Mouse (Mus musculus) stomach, embryonic 15.5 days (tissue): ENCODE data around the gene Rtp4. TPM values are rescaled to one million over a fixed set of nuclear protein-coding genes. Genes with fewer than 3 reads are reported as not detected.

Experiments used
- ATAC-seq: fragments of 200-750 bp; cut with Nextera tagmentation; 2 replicates; pipeline ENCODE4 v1.8.0; 2017; ENCODE audit warnings: low read depth, moderate number of reproducible peaks, moderate TSS enrichment; ENCODE audit not compliant: insufficient read depth, low FRiP score
- H3K27ac ChIP-seq: fragments of 300-500 bp; sonication (generic); 2 replicates; pipeline ENCODE4 v1.5.1; 2015; ENCODE audit warnings: mild to moderate bottlenecking, inconsistent platforms
- H3K27me3 ChIP-seq: fragments of 300-500 bp; sonication (generic); replicated peaks from 2 replicates; pipeline ENCODE4 v1.6.1; 2015; ENCODE audit warnings: inconsistent platforms
- H3K36me3 ChIP-seq: fragments of 300-500 bp; sonication (generic); 2 replicates; pipeline ENCODE4 v1.6.1; 2015; ENCODE audit warnings: inconsistent platforms
- H3K4me1 ChIP-seq: fragments of 300-500 bp; sonication (generic); 2 replicates; pipeline ENCODE4 v1.6.1; 2015; ENCODE audit warnings: inconsistent platforms
- H3K4me2 ChIP-seq: fragments of 300-500 bp; sonication (generic); 2 replicates; pipeline ENCODE4 v1.6.1; 2015; ENCODE audit warnings: mild to moderate bottlenecking, inconsistent platforms
- H3K4me3 ChIP-seq: fragments of 300-500 bp; sonication (generic); replicated peaks from 2 replicates; pipeline ENCODE4 v1.5.1; 2015; ENCODE audit warnings: inconsistent platforms
- H3K9ac ChIP-seq: fragments of 300-500 bp; sonication (generic); 2 replicates; pipeline ENCODE4 v1.6.1; 2015; ENCODE audit warnings: inconsistent platforms
- H3K9me3 ChIP-seq: fragments of 300-500 bp; sonication (generic); 2 replicates; pipeline ENCODE4 v1.6.1; 2016; ENCODE audit warnings: inconsistent platforms
- WGBS: fragments of 180-500 bp; shearing (Covaris S2); methylation state at CpG from one replicate; pipeline ENCODE4 v1.1.7; 2015; 5-methylcytosine and 5-hydroxymethylcytosine counted together
- polyA plus RNA-seq: library from polyadenylated mRNA; unstranded; fragments of >200 nt; fragmentation: Nextera tagmentation; extraction: Ambion mirVana; gene quantifications from 2 replicates; pipeline ENCODE4 v1.2.1, GENCODE M21; 2015

Gene Rtp4
- polyA plus RNA-seq, 1 experiment from 2014 or later, result 6.4 TPM

- H3K27me3 ChIP-seq, result no peaks in the 10 kb centered on the region
- H3K4me2 ChIP-seq, result no peak overlapping the region
- H3K9ac ChIP-seq, result no peak overlapping the region
- H3K9me3 ChIP-seq, result no peaks in the 10 kb centered on the region
- H3K36me3 ChIP-seq, result no peaks in the 10 kb centered on the region
- 84% methylated on average over 5 of the region's 5 CpGs for WGBS
- no peak overlapping the region for H3K4me3 ChIP-seq
- no peak for ATAC-seq
- no peak overlapping the region for H3K27ac ChIP-seq
- H3K4me1 ChIP-seq, result peaks cover 4% of the 10 kb centered on the region; the same call in 1 of the 2 replicates
Observed at GRCm38 (mm10) chr16:23517230-23517629, 2.9 kb upstream of the Rtp4 start.

- H3K27me3 ChIP-seq, result no peaks in the 10 kb centered on the region
- no peaks in the 10 kb centered on the region for H3K36me3 ChIP-seq
- H3K4me2 ChIP-seq, result no peak overlapping the region
- no peak overlapping the region for H3K4me3 ChIP-seq
- no peaks in the 10 kb centered on the region for H3K9me3 ChIP-seq
- peaks cover 4% of the 10 kb centered on the region; the same call in 1 of the 2 replicates for H3K4me1 ChIP-seq
- no peak for ATAC-seq
- no peak overlapping the region for H3K27ac ChIP-seq
- WGBS, result 55% methylated on average over 20 of the region's 20 CpGs
- no peak overlapping the region for H3K9ac ChIP-seq
Observed at GRCm38 (mm10) chr16:23517754-23518566, 2.1 kb upstream of the Rtp4 start.

GRCm38 (mm10) chr16:23518567-23519369 lies 1.3 kb upstream of the Rtp4 start:
- Histone ChIP-seq H3K27ac (no peak overlapping the region), H3K9me3 (no peaks in the 10 kb centered on the region), H3K4me3 (no peak overlapping the region), H3K9ac (no peak overlapping the region), H3K4me2 (no peak overlapping the region), H3K36me3 (no peaks in the 10 kb centered on the region), H3K4me1 (peaks cover 4% of the 10 kb centered on the region; the same call in 1 of the 2 replicates), H3K27me3 (no peaks in the 10 kb centered on the region)
- WGBS, result 64% methylated on average over 10 of the region's 10 CpGs
- ATAC-seq, result no peak

- no peak overlapping the region for H3K9ac ChIP-seq
- H3K9me3 ChIP-seq, result no peaks in the 10 kb centered on the region
- H3K4me3 ChIP-seq, result peak overlapping the region; percentile 20; the same call in 1 of the 2 replicates
- H3K36me3 ChIP-seq, result no peaks in the 10 kb centered on the region
- 13% methylated on average over 1 of the region's 1 CpGs for WGBS
- H3K4me1 ChIP-seq, result peaks cover 4% of the 10 kb centered on the region; the same call in 1 of the 2 replicates
- no peak for ATAC-seq
- H3K27me3 ChIP-seq, result no peaks in the 10 kb centered on the region
- H3K27ac ChIP-seq, result no peak overlapping the region
- peak overlapping the region; percentile 49 for H3K4me2 ChIP-seq
Observed at GRCm38 (mm10) chr16:23519771-23520170, 320 bp upstream of the Rtp4 start.

- no peak for ATAC-seq
- Histone ChIP-seq H3K27ac (no peak overlapping the region), H3K9ac (no peak overlapping the region), H3K9me3 (no peaks in the 10 kb centered on the region), H3K27me3 (no peaks in the 10 kb centered on the region), H3K4me2 (no peak overlapping the region), H3K4me1 (peaks cover 4% of the 10 kb centered on the region; the same call in 1 of the 2 replicates), H3K4me3 (no peak overlapping the region), H3K36me3 (no peaks in the 10 kb centered on the region)
- WGBS, result 32% methylated on average over 5 of the region's 5 CpGs
Observed at GRCm38 (mm10) chr16:23521092-23521491, 1.0 kb downstream of the Rtp4 start.

GRCm38 (mm10) chr16:23522081-23522480 lies 2.0 kb downstream of the Rtp4 start:
- ATAC-seq, result no peak
- 80% methylated on average over 5 of the region's 5 CpGs for WGBS
- Histone ChIP-seq H3K9ac (no peak overlapping the region), H3K27me3 (no peaks in the 10 kb centered on the region), H3K9me3 (no peaks in the 10 kb centered on the region), H3K4me2 (no peak overlapping the region), H3K36me3 (no peaks in the 10 kb centered on the region), H3K4me1 (peaks cover 4% of the 10 kb centered on the region; the same call in 1 of the 2 replicates), H3K27ac (no peak overlapping the region), H3K4me3 (no peak overlapping the region)

GRCm38 (mm10) chr16:23529186-23529585 lies 9.1 kb downstream of the Rtp4 start:
- no peaks in the 10 kb centered on the region for H3K4me1 ChIP-seq
- no peak overlapping the region for H3K27ac ChIP-seq
- no peak for ATAC-seq
- no peak overlapping the region for H3K4me3 ChIP-seq
- H3K9ac ChIP-seq, result no peak overlapping the region
- H3K9me3 ChIP-seq, result no peaks in the 10 kb centered on the region
- 55% methylated on average over 4 of the region's 4 CpGs for WGBS
- no peak overlapping the region for H3K4me2 ChIP-seq
- no peaks in the 10 kb centered on the region for H3K27me3 ChIP-seq
- no peaks in the 10 kb centered on the region for H3K36me3 ChIP-seq

- Histone ChIP-seq H3K4me3 (no peak overlapping the region), H3K4me2 (no peak overlapping the region), H3K4me1 (no peaks in the 10 kb centered on the region), H3K36me3 (no peaks in the 10 kb centered on the region), H3K27ac (no peak overlapping the region), H3K9me3 (no peaks in the 10 kb centered on the region), H3K9ac (no peak overlapping the region), H3K27me3 (no peaks in the 10 kb centered on the region)
- ATAC-seq, result no peak
- WGBS, result 67% methylated on average over 3 of the region's 3 CpGs
Observed at GRCm38 (mm10) chr16:23533707-23534106, 13.6 kb downstream of the Rtp4 start.

- WGBS, result 31% methylated on average over 4 of the region's 4 CpGs
- Histone ChIP-seq H3K27me3 (no peaks in the 10 kb centered on the region), H3K9me3 (no peaks in the 10 kb centered on the region), H3K4me3 (no peak overlapping the region), H3K9ac (no peak overlapping the region), H3K36me3 (no peaks in the 10 kb centered on the region), H3K27ac (no peak overlapping the region), H3K4me2 (no peak overlapping the region), H3K4me1 (no peaks in the 10 kb centered on the region)
- ATAC-seq, result no peak
Observed at GRCm38 (mm10) chr16:23541046-23541445, 21.0 kb downstream of the Rtp4 start.

- WGBS, result 67% methylated on average over 4 of the region's 4 CpGs
- Histone ChIP-seq H3K9me3 (no peaks in the 10 kb centered on the region), H3K27me3 (no peaks in the 10 kb centered on the region), H3K27ac (no peak overlapping the region), H3K4me1 (no peaks in the 10 kb centered on the region), H3K4me3 (no peak overlapping the region), H3K36me3 (no peaks in the 10 kb centered on the region), H3K4me2 (no peak overlapping the region), H3K9ac (no peak overlapping the region)
- ATAC-seq, result no peak
Observed at GRCm38 (mm10) chr16:23542866-23543265, 22.8 kb downstream of the Rtp4 start.

GRCm38 (mm10) chr16:23544361-23544760 lies 24.3 kb downstream of the Rtp4 start:
- H3K4me1 ChIP-seq, result no peaks in the 10 kb centered on the region
- ATAC-seq, result no peak
- no peak overlapping the region for H3K27ac ChIP-seq
- no peak overlapping the region for H3K9ac ChIP-seq
- H3K36me3 ChIP-seq, result no peaks in the 10 kb centered on the region
- WGBS, result 42% methylated on average over 7 of the region's 7 CpGs
- H3K9me3 ChIP-seq, result no peaks in the 10 kb centered on the region
- H3K4me2 ChIP-seq, result no peak overlapping the region
- H3K4me3 ChIP-seq, result no peak overlapping the region
- H3K27me3 ChIP-seq, result no peaks in the 10 kb centered on the region

- H3K9ac ChIP-seq, result no peak overlapping the region
- ATAC-seq, result no peak
- no peaks in the 10 kb centered on the region for H3K36me3 ChIP-seq
- H3K4me1 ChIP-seq, result no peaks in the 10 kb centered on the region
- H3K27me3 ChIP-seq, result no peaks in the 10 kb centered on the region; the same call in 1 of the 2 replicates
- no peaks in the 10 kb centered on the region for H3K9me3 ChIP-seq
- no peak overlapping the region for H3K4me2 ChIP-seq
- WGBS, result 81% methylated on average over 4 of the region's 4 CpGs
- H3K27ac ChIP-seq, result no peak overlapping the region
- H3K4me3 ChIP-seq, result no peak overlapping the region
Observed at GRCm38 (mm10) chr16:23547783-23548182, 27.7 kb downstream of the Rtp4 start.
